Mouse (Mus musculus): ENCODE results near the gene Tldc1. TPM values are rescaled to one million over a fixed set of nuclear protein-coding genes. Genes with fewer than 3 reads are reported as not detected.
A peak's percentile ranks its signal among the peaks of the same experiment; 100 is the strongest.

The Tldc1 gene
- polyA plus RNA-seq, 1 experiment from 2014 or later: 21.1 TPM

- in situ Hi-C loops (cut with MboI; ENCODE audit: low pct_unique_long_range_greater_than_20kb): no loop called here
- ATAC-seq (peak; percentile 20), DNase-seq (ENCODE audit: low read depth, low spot score) (no peak)
- H3K27me3 ChIP-seq: no peaks in the 10 kb centered on the region
- ChIA-PET POLR2A (no interaction called here), CTCF (no interaction called here)
- TF ChIP-seq CTCF (IDR thresholded peaks at IDR 0.05): no peak
These were observed 23.0 kb upstream of the Tldc1 start for GRCm38 (mm10) chr8:119801168-119801567.

DNA sequence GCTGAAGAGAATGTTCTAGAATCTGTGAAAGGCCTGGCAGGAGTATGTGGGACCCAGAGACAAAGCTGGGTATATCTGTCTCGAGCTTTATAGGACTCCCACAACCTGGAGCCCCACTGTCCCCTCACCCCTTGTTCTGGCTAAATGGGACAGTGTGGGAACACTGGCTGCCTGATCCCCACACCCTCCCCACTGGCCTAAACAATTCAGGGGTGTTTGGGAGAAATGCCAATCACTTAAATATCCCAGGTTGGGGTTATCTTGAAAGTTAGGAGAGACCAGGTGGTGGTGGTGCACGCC, 20.7 kb upstream of the Tldc1 start:
- no peak for DNase-seq (ENCODE audit: low read depth, low spot score)
- in situ Hi-C loops (cut with MboI; ENCODE audit: low pct_unique_long_range_greater_than_20kb): no loop called here
- TF ChIP-seq CTCF (IDR thresholded peaks at IDR 0.05): no peak
- ChIA-PET POLR2A (no interaction called here), CTCF (interaction anchor here (1.3 kb wide), 1 partner anchor 16 kb away, joined by 4 read pairs; no protein-coding TSS in a partner anchor)
- ATAC-seq: no peak
- H3K27me3 ChIP-seq: no peaks in the 10 kb centered on the region

DNA sequence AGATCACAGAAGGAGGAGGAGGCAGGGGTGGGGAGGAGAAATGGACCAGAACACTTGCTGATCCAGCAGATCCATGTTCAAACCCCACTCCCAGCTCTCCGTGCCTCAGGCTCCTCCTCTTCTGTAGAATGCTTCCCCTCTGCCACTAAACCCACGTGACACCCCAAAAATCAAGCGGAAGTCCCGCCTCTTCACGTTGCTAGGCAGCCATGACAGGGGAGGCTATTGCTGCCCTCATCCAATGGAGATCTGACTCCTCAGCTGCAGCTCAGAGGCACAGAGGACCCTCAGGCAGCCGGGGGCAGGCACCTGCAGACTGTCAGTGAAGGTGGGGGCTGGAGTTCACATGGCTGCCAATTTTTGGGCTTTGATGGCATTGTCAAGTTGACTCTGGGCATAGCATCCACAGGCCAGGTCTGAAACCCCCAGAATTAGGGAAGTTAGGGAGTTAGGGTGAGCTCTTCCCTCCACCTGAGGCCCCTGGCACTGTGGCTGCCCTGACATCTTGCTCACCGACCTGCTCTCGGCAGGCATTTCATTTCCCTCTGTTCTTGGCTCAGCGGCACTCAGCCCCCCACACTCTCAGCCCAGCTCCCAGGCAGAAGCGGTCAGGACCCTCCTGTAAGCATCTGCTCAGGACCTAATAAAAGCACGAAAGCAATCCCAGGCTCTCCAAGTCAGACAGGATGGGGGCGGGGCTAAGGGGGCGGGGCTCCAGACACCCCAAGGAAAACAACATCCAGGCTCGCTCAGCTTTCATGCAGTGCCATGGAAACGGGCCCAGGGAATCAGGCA, 20.2 kb upstream of the Tldc1 start:
- CTCF ChIA-PET: interaction anchor here (1.3 kb wide), 2 partner anchors 9 to 16 kb away, joined by 3 to 4 read pairs; no protein-coding TSS in a partner anchor
- ATAC-seq: no peak
- DNase-seq (ENCODE audit: low read depth, low spot score): no peak
- TF ChIP-seq CTCF (IDR thresholded peaks at IDR 0.05): no peak
- no peaks in the 10 kb centered on the region for H3K27me3 ChIP-seq
- in situ Hi-C loops (cut with MboI; ENCODE audit: low pct_unique_long_range_greater_than_20kb): no loop called here
- POLR2A ChIA-PET: no interaction called here

- in situ Hi-C loops (cut with MboI; ENCODE audit: low pct_unique_long_range_greater_than_20kb): no loop called here
- ATAC-seq (no peak), DNase-seq (ENCODE audit: low read depth, low spot score) (no peak)
- H3K27me3 ChIP-seq: no peaks in the 10 kb centered on the region
- POLR2A ChIA-PET: no interaction called here
- CTCF ChIA-PET: no interaction called here
- no peak for TF ChIP-seq CTCF (IDR thresholded peaks at IDR 0.05)
These were observed 17.4 kb upstream of the Tldc1 start for GRCm38 (mm10) chr8:119795651-119796050.

- ATAC-seq (no peak), DNase-seq (ENCODE audit: low read depth, low spot score) (no peak)
- H3K27me3 ChIP-seq: no peaks in the 10 kb centered on the region
- POLR2A ChIA-PET: no interaction called here
- in situ Hi-C loops (cut with MboI; ENCODE audit: low pct_unique_long_range_greater_than_20kb): no loop called here
- no peak for TF ChIP-seq CTCF (IDR thresholded peaks at IDR 0.05)
- CTCF ChIA-PET: no interaction called here
These were observed 16.5 kb upstream of the Tldc1 start for GRCm38 (mm10) chr8:119794689-119795088.

- in situ Hi-C loops (cut with MboI; ENCODE audit: low pct_unique_long_range_greater_than_20kb): no loop called here
- ChIA-PET POLR2A (interaction anchor here (0.7 kb wide), 1 partner anchor 70 kb away, joined by 3 read pairs; the partner anchor contains the start of gene Klhl36), CTCF (interaction anchor here (1.2 kb wide), 2 partner anchors 10 to 13 kb away, joined by 3 read pairs; partner anchors contain the start of gene Tldc1)
- ATAC-seq (no peak), DNase-seq (ENCODE audit: low read depth, low spot score) (no peak)
- no peaks in the 10 kb centered on the region for H3K27me3 ChIP-seq
- no peak for TF ChIP-seq CTCF (IDR thresholded peaks at IDR 0.05)
These were observed 13.8 kb upstream of the Tldc1 start for GRCm38 (mm10) chr8:119791804-119792704.

- in situ Hi-C loops (cut with MboI; ENCODE audit: low pct_unique_long_range_greater_than_20kb): no loop called here
- CTCF ChIA-PET: interaction anchor here (0.9 kb wide), 1 partner anchor 10 kb away, joined by 3 read pairs; no protein-coding TSS in a partner anchor
- DNase-seq (ENCODE audit: low read depth, low spot score) (no peak), ATAC-seq (no peak)
- POLR2A ChIA-PET: no interaction called here
- no peaks in the 10 kb centered on the region for H3K27me3 ChIP-seq
- TF ChIP-seq CTCF (IDR thresholded peaks at IDR 0.05): no peak
These were observed 11.4 kb upstream of the Tldc1 start for GRCm38 (mm10) chr8:119789581-119789980.

GRCm38 (mm10) chr8:119788607-119789381, 10.6 kb upstream of the Tldc1 start:
- ChIA-PET CTCF (interaction anchor here (0.9 kb wide), 1 partner anchor 10 kb away, joined by 3 read pairs; no protein-coding TSS in a partner anchor), POLR2A (no interaction called here)
- DNase-seq (ENCODE audit: low read depth, low spot score): no peak
- no peak for TF ChIP-seq CTCF (IDR thresholded peaks at IDR 0.05)
- H3K27me3 ChIP-seq: no peaks in the 10 kb centered on the region
- in situ Hi-C loops (cut with MboI; ENCODE audit: low pct_unique_long_range_greater_than_20kb): no loop called here
- no peak for ATAC-seq

DNA sequence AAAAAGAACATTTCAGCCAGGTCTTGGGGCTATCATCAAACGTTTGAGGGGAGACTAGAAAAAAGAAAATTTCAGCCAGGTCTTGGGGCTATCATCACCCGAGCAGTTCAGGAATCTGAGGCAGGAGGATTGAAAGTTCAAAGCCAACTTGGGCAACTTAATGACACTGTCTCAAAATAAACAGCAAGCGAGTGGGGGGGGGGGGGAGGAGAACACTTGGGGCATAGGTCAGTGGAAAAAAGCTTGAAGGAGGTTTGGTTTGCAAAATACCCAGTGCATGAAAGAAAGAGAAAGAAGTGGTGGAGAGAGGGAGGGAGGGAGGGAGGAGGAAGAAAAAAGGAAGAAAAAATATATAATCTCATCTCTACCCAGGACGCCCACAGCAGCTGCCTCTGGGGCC, 9.1 kb upstream of the Tldc1 start:
- ATAC-seq: no peak
- ChIA-PET POLR2A (no interaction called here), CTCF (no interaction called here)
- TF ChIP-seq CTCF (IDR thresholded peaks at IDR 0.05): no peak
- no peaks in the 10 kb centered on the region for H3K27me3 ChIP-seq
- in situ Hi-C loops (cut with MboI; ENCODE audit: low pct_unique_long_range_greater_than_20kb): no loop called here
- no peak for DNase-seq (ENCODE audit: low read depth, low spot score)

DNA sequence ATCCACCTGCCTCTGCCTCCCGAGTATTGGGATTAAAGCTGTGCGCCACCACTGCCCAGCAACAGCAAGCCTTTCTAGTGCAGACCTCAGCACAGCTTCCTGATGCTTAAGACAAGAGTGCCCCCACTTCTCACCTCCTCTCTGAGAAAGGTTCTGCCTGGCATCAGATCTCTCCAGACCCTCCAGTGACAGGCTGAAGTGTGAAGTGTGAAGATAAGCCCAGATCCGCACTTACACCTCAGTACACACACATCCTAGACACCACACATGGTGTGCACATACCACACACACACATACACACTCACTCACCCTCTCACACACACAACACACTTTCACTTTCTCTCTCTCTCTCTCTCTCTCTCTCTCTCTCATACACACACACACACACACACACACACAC, 8.7 kb upstream of the Tldc1 start:
- ChIA-PET POLR2A (no interaction called here), CTCF (interaction anchor here (1.2 kb wide), 1 partner anchor 100 kb away, joined by 3 read pairs; no protein-coding TSS in a partner anchor)
- in situ Hi-C loops (cut with MboI; ENCODE audit: low pct_unique_long_range_greater_than_20kb): no loop called here
- no peak for TF ChIP-seq CTCF (IDR thresholded peaks at IDR 0.05)
- no peak for DNase-seq (ENCODE audit: low read depth, low spot score)
- no peak for ATAC-seq
- no peaks in the 10 kb centered on the region for H3K27me3 ChIP-seq
